ENCODE assay signal across 9 mouse cellular contexts in genomic region chr8:119666219-119666951, GRCm38 (mm10). TPM values are rescaled to one million over a fixed set of nuclear protein-coding genes. Genes with fewer than 3 reads are reported as not detected.
DNase-seq lines count a peak whose midpoint lies in the region; ATAC-seq lines count a peak whose summit lies in the region.
"Had no signal": no experiment of that assay in that cellular context is flagged by ENCODE, and none has a peak within 500 bp of the region (broad histone marks: within the 10 kb centered on the region; RNA-seq: fewer than 3 reads in every experiment).

Gene Wfdc1, plus strand, starts transcription at chr8:119666365.

- no peak within 1 kb of the TSS for H3K4me2 ChIP-seq in hindbrain, embryonic 12.5 days (replicated peaks)
- H3K4me2 ChIP-seq in hindbrain, embryonic 14.5 days (replicated peaks) = no peak within 1 kb of the TSS

- no peak within 1 kb of the TSS for H3K27ac ChIP-seq in hindbrain, embryonic 12.5 days
- H3K27ac ChIP-seq in hindbrain, embryonic 14.5 days = no peak within 1 kb of the TSS
- H3K27ac ChIP-seq: macrophage had no signal

- no peaks in the 10 kb centered on the region for H3K9me3 ChIP-seq in hindbrain, embryonic 12.5 days (replicated peaks)
- no peaks in the 10 kb centered on the region for H3K9me3 ChIP-seq in hindbrain, embryonic 14.5 days (ENCODE audit: control insufficient read depth, low read length)

- no peak for DNase-seq in hindbrain, embryonic 14.5 days (ENCODE audit: low spot score)
- DNase-seq in heart, postnatal 14 days = peak; percentile 48 to 64
- no peak for DNase-seq in right cerebral cortex, postnatal 25 days
- DNase-seq in spleen, postnatal 14 days (ENCODE audit: low spot score in 2 of 2) = no peak

- no peak for ATAC-seq in hindbrain, embryonic 12.5 days (ENCODE audit: low FRiP score)
- ATAC-seq in hindbrain, embryonic 14.5 days (ENCODE audit: low FRiP score) = no peak
- ATAC-seq in common myeloid progenitor, adult 5-6 weeks (replicated peaks; ENCODE audit: low read depth, poor library complexity, severe bottlenecking) = peak; percentile 32; the same call in 1 of the 2 replicates
- peak; percentile 31; the same call in 1 of the 2 replicates for ATAC-seq in megakaryocyte progenitor cell, adult 5-6 weeks (replicated peaks; ENCODE audit: poor library complexity)
- no peak for ATAC-seq in cerebellum, adult (ENCODE audit: insufficient number of reproducible peaks, low FRiP score, low TSS enrichment)

- H3K36me3 ChIP-seq in hindbrain, embryonic 12.5 days = no peaks in the 10 kb centered on the region
- H3K36me3 ChIP-seq in hindbrain, embryonic 14.5 days (replicated peaks; ENCODE audit: control insufficient read depth, insufficient read depth) = no peaks in the 10 kb centered on the region

- WGBS in hindbrain, embryonic 12.5 days = 23% methylated on average over 14 of the region's 14 CpGs
- 27% methylated on average over 14 of the region's 14 CpGs for WGBS in hindbrain, embryonic 14.5 days

- peaks cover under 1% of the 10 kb centered on the region; the same call in 1 of the 2 replicates for H3K4me1 ChIP-seq in hindbrain, embryonic 12.5 days
- H3K4me1 ChIP-seq in hindbrain, embryonic 14.5 days (replicated peaks; ENCODE audit: control insufficient read depth, insufficient read depth, low read length) = 0 out of 2 replicates have a peak, but pooled peaks cover 3% of the 10 kb centered on the region

- no peak within 1 kb of the TSS for H3K4me3 ChIP-seq in hindbrain, embryonic 12.5 days
- no peak within 1 kb of the TSS for H3K4me3 ChIP-seq in hindbrain, embryonic 14.5 days (replicated peaks; ENCODE audit: low read length)

- H3K27me3 ChIP-seq in hindbrain, embryonic 12.5 days = no peaks in the 10 kb centered on the region
- no peaks in the 10 kb centered on the region for H3K27me3 ChIP-seq in hindbrain, embryonic 14.5 days (ENCODE audit: control insufficient read depth, insufficient read depth, low read length)

- intact Hi-C loops in heart, postnatal 14 days (cut with DNase I) = no loop called here

- peak within 1 kb of the TSS; percentile 25; the same call in 1 of the 2 replicates for H3K9ac ChIP-seq in hindbrain, embryonic 12.5 days
- H3K9ac ChIP-seq in hindbrain, embryonic 14.5 days = no peak within 1 kb of the TSS

RNA-seq across cellular contexts. Expression of gene Wfdc1, which starts in this region (rescaled TPM):
- polyA plus RNA-seq in hindbrain, embryonic 12.5 days (2016; fragmentation: Nextera tagmentation; extraction: Ambion mirVana) = 1.8 and 2.5 TPM in 2 replicates
- 5.5 and 6.1 TPM in 2 replicates for polyA plus RNA-seq in hindbrain, embryonic 14.5 days (2014; fragmentation: Nextera tagmentation; extraction: Ambion mirVana)
- total RNA-seq in common myeloid progenitor, adult 5-6 weeks (2017) = not detected in 2 replicates
- total RNA-seq in heart, postnatal 14 days (2021) = 10 to 100 TPM; 48.2 to 51.1 TPM
- not detected in 2 replicates for total RNA-seq in megakaryocyte progenitor cell, adult 5-6 weeks (2015)
- total RNA-seq in megakaryocyte progenitor cell, adult 5-6 weeks (2017) = not detected in 2 replicates
- polyA plus RNA-seq: macrophage had no signal

Comparison
In these comparisons a context has a peak if more than half of its experiments do, and no peak if none do; other contexts are left out.
1. RNA of gene Wfdc1 (total RNA-seq): 48.2 to 51.1 TPM in heart, postnatal 14 days; not detected in common myeloid progenitor, adult 5-6 weeks and not detected in megakaryocyte progenitor cell, adult 5-6 weeks; every median in the first group is over 10 times any median in the second.
2. Peak in ATAC-seq in common myeloid progenitor, adult 5-6 weeks; RNA of the gene not detected or under 1 TPM.
3. Peak in ATAC-seq in megakaryocyte progenitor cell, adult 5-6 weeks; RNA of the gene not detected or under 1 TPM.
4. DNase-seq: peak in heart, postnatal 14 days (2 of 2); none in hindbrain, embryonic 14.5 days (single experiment), right cerebral cortex, postnatal 25 days (single experiment) and spleen, postnatal 14 days (0 of 2).